Mouse (Mus musculus) c-Kit-negative CD71-positive TER-119-positive erythroid progenitor cells, embryonic 14.5 days (primary cell): ENCODE results near the gene Art5.
"Not testable (repeated sequence)": the region's sequence is repeated elsewhere in the genome, so short reads cannot be mapped to it uniquely, and the experiment has no call there.

ENCODE experiments used
- DNase-seq: peaks from one replicate; pipeline ENCODE4 v3.0.0-alpha.2; 2013; ENCODE audit warnings: low read depth, low spot score

The Art5 gene

DNA sequence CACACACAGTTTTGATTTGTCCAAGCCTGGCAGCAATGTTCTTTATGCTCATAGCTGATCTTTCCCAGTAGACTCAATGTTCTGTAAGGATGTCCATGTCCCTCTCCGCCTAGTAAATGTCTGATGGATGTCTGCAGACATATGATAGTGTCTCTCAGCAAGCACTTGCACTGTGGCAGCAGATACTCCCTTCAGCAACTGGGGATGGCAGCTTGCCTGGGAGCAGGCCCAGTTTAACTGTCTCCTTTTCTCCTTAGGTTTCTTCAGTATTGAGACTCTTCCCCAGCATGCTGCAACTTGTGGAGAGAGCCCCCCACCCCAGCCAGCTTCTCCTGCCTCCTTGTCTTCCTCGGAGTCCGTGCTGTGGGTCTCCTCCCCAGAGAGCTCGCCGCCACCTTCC, 27.5 kb downstream of the Art5 start:
- DNase-seq, result no peak

DNA sequence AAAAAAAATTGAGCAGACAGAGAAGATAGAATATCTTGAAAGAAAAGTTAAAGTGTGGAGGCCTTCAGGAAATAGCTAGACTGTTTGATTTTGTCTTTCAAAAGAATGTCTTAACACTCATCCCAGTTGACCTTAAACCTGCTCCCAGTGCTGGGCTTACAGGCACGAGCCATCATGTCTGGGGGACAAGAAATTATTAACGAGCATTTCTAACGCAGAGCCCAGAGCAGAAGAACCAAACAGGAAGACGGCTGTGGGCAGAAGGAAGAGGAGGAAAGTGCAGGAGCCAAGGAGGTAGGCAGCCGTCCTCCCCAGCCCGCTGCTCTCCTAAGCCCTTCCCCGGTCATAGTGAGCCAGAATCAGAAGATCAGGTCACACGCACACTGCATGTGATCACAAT, 29.0 kb downstream of the Art5 start:
- no peak for DNase-seq

DNA sequence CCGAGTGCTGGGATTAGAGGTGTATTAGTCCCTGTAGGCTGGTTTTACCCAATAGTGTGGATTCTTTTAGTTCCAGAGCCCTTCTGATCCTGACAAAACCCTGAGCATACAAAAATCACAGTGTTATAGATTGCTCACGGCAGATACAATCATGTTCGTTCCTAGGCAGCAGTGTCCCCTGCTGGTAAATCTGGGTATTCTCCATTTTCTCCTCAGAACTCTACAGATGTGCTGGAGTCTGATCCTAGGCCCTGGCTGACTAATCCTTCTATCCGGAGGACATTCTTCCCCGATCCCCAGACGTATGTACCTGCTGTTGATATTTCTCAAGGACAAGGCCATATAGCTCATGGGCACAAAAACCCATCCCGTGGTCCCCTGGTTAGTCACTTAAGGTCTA, 30.8 kb downstream of the Art5 start:
- no peak for DNase-seq

DNA sequence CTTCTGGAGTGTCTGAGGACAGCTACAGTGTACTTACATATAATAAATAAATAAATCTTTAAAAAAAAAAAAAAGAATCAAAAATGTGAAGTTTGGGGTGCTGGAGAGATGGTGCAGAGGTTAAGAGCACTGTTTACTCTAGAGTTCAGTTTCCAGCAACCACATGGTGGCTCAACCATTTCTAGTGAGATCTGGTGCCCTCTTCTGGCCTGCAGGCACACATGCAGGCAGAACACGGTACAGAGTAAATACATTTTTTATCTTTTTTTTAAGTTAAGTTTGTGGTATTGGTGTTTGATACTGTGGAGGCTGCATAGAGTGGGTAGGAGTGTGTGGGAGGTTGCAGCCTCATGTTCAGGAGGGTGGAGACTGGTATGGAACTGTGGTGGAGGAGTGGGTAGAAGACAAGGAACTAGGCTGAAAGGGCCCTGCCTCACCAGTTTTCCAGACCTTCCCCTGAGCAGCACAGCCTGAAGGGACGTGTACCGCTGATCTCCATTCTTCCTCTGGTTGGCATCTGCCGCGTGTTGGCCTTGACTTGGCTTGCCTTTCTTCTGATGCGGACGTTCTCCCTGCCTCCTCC, 32.5 kb downstream of the Art5 start:
- peak; percentile 21 for DNase-seq

DNA sequence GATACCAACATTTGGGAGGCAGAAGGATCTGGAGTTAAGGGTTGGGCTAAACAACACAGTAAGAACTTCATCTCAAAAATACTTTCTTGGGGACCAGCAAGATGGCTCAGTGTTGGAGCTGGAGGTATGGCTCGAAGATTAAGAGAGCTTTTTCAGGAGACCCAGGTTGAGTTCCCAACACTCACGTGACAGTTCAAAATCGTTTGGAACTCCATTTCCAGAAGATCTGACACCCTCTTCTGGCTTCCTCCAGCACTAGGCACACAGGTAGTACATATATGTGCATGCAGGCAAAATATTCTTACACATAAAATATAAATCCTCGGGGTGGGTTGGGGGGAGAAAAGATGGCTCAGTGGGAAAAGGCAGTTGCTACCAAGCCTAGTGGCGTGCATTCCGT, 42.9 kb downstream of the Art5 start:
- no peak for DNase-seq

DNA sequence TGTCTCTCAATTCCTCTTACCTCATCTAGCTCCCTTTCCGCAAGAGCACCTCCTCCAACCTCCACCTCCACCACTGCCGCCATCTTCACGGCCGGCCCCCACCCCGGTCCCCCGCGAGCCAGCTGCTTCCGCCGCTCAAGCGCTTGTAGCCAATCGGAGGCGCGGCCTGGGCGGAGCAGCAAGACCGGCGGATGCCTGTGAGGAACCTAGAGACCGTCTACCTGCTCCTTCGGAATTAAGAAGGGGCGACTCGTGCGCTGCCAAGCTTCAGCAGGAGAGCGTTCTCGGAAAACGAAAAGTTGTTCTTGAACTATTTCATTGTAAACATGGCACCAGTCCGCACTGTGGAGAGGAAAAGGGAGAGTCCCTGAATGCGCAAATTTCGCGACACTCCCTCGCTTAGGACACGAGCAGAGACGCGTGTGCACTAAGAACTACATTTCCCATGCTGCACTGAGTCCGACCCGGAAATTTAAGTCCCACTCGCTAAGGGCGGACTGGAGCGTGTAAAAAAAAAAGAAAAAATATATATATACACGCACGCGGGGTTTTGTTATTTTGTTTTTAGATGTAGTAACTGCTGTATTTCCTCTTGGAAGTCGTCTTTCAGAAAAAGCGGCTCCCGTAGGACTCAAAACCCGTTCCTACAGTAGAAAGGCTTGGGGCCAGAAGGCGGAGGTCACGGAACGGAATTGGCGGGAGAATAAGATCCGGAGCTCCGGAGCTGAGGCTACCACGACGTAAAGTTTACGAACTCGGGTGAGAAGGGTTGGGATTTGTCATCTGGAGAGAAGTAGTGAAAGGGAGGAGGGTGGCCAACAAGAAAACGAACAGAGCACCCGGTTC, 44.0 kb downstream of the Art5 start, which contains the start of the genes Rnf121, Xndc1 and Xntrpc:
Gene Rnf121 (minus strand): TSS at position 424 of the 846 bp plus-strand sequence.
Gene Xndc1 (plus strand): TSS at position 466 of the 846 bp plus-strand sequence.
Gene Xntrpc (plus strand): TSS at position 668 of the 846 bp plus-strand sequence.
- peak; percentile 78 for DNase-seq

DNA sequence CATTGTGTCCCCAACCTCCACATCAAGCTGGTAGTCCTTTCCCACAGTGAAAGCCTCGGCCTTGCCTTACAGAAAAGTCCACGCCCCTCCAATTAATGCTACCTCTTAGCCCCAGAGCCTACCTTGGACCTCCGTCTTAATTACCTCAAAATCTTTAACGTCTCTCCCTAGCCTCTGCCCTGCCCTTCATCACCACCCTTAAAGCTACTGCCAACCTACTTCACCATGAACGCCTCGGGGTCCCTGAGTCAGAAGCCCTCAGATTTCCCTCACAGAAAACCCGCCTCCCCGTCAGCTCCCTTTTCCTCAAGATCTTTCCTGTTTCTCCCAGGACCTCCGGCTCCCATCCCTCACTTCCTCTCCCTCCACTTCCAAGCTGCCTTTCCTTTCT, 44.6 kb downstream of the Art5 start:
- DNase-seq, result no peak

DNA sequence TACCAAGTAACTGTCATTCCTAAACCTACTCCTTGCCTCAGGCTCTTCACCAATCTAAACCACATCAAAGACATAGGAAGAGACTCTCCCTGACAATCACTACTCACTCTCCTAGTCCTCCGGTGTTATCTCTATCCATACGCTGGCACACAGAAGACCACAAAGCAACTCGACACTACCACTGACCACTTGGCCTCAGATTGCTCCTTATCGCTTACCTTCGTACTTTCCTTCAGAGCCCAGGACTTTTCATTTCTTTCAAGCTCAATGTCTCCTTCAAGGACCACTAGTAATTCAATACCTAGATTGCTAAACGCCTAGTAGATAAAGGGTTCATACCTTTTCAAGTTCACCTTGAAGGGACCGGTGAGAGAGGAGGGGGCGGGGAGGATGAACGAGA, 45.4 kb downstream of the Art5 start:
- no peak for DNase-seq

DNA sequence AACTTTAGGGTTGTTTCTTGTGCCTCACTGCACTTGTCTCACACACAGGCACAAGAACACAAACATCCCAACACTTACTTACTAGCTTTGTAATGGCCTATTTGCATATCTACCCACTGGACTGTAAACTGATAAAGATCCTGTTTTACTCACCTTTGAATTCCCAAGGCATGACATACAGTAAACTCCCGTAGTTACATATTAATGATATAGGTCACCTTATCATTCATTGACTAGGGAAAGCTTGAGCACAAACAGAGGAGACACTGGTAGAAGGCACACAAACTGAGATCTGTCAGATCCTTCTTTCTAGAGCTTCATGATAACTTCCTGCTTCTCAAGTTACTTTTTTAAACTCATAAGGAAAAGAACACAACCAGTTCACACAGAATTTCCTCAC, 47.1 kb downstream of the Art5 start:
- DNase-seq, result no peak

DNA sequence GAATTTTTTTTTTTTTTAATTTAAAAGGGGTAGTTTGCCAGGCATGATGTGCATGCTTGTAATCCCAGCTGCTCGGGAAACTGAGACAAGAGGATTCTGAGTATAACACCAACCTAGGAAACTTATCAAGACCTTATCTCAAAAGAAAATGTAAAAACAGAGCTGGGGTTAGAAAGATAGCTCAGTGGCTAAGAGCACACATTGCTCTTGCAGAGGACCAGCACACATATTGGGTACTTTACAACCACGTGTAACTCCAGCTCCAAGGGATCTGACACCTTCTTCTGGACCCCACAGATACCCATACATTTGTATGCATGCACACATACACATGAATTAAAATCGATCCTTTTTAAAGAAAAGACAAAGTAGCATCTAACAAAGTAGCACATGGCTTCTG, 47.9 kb downstream of the Art5 start:
- DNase-seq, result no peak

DNA sequence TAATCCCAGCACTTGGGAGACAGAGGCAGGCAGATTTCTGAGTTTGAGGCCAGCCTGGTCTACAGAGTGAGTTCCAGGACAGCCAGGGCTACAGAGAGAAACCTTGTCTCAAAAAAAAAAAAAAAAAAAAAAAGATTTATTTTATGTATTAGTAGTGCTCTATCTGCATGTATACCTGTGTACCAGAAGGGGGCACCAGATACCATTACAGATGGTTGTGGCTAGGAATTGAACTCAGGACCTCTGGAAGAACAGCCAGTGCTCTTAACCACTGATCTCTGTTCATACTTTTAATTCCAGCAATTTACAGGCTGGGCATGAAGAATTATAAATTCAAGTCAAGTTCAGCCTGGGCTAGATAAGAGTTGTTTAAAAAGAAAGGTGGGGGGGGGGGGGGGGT, 60.8 kb downstream of the Art5 start:
- not testable (repeated sequence) for DNase-seq
